Comparison of ENCODE assay signal across 17 mouse cellular contexts in the genomic region with DNA sequence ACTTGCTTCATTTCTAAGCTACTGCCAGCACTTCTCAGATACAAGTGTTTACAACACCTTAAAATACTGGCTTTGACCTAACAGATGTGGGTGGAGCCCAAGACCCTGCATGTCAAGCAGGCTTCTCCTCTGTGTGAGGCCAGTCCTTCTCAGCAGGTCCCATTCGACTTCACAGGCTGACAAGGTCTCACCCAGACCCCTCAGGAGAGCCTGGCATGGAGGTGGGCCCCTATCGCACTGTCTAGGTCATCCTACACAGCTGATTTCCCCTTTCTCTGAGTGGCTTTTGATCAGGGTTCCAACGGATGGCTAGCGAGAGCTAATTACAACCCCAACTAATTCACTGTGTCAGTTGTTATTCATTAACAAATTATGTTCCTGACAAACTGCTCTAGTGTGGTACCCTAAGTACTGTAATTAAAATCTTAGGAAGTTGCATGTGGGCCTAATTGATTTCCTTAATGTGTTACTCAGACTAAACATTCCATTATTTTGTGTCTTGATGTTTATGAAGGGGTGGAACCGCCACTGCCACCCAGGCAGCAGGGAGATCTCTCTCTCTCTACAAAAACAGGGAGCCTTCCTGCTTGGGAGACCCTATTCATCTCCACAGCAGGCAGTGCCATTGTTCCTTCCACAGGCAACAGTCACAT.
DNase-seq lines count a peak whose midpoint lies in the region; ATAC-seq and TF ChIP-seq lines count a peak whose summit lies in the region.
"Had no signal": no experiment of that assay in that cellular context is flagged by ENCODE, and none has a peak within 500 bp of the region (broad histone marks: within the 10 kb centered on the region; RNA-seq: fewer than 3 reads in every experiment).

No protein-coding gene starts in this region.

- WGBS in hindbrain, embryonic 13.5 days: 11% methylated on average over 5 of the region's 5 CpGs
- WGBS in hindbrain, postnatal 0 days: 16% methylated on average over 5 of the region's 5 CpGs
- WGBS in neural tube, embryonic 14.5 days: 7% methylated on average over 5 of the region's 5 CpGs
- WGBS in embryonic facial prominence, embryonic 14.5 days: 29% methylated on average over 5 of the region's 5 CpGs
- 55% methylated on average over 5 of the region's 5 CpGs for WGBS in liver, postnatal 0 days (ENCODE audit: insufficient replicate concordance)

- TF ChIP-seq CTCF in hindbrain, postnatal 0 days (IDR thresholded peaks at IDR 0.05; ENCODE audit: low read depth): no peak
- TF ChIP-seq CTCF in liver, postnatal 0 days (IDR thresholded peaks at IDR 0.05; ENCODE audit: low read depth): no peak

- no peaks in the 10 kb centered on the region for H3K9me3 ChIP-seq in hindbrain, embryonic 13.5 days
- H3K9me3 ChIP-seq in hindbrain, postnatal 0 days (ENCODE audit: low read length): no peaks in the 10 kb centered on the region
- no peaks in the 10 kb centered on the region for H3K9me3 ChIP-seq in neural tube, embryonic 14.5 days (ENCODE audit: control insufficient read depth, low read length)
- H3K9me3 ChIP-seq in embryonic facial prominence, embryonic 14.5 days (ENCODE audit: control insufficient read depth, low read length): no peaks in the 10 kb centered on the region
- no peaks in the 10 kb centered on the region for H3K9me3 ChIP-seq in liver, postnatal 0 days (ENCODE audit: low read length)
- H3K9me3 ChIP-seq: heart, embryonic 10.5 days; midbrain, embryonic 12.5 days had no signal

- no peak overlapping the region for H3K27ac ChIP-seq in hindbrain, embryonic 13.5 days
- no peak overlapping the region for H3K27ac ChIP-seq in hindbrain, postnatal 0 days
- H3K27ac ChIP-seq in neural tube, embryonic 14.5 days (ENCODE audit: low read depth, low read length): no peak overlapping the region
- no peak overlapping the region for H3K27ac ChIP-seq in embryonic facial prominence, embryonic 14.5 days (replicated peaks; ENCODE audit: low read depth, low read length)
- no peak overlapping the region for H3K27ac ChIP-seq in liver, postnatal 0 days (ENCODE audit: low read depth)
- H3K27ac ChIP-seq: heart, embryonic 10.5 days; midbrain, embryonic 12.5 days had no signal

- 0 out of 2 replicates have a peak, but pooled peaks have one; percentile 59 for ATAC-seq in hindbrain, embryonic 13.5 days (ENCODE audit: low FRiP score)
- ATAC-seq in hindbrain, postnatal 0 days: no peak
- ATAC-seq in neural tube, embryonic 14.5 days (ENCODE audit: low read depth): peak; percentile 34; the same call in 1 of the 2 replicates
- peak; percentile 50; the same call in 1 of the 2 replicates for ATAC-seq in embryonic facial prominence, embryonic 14.5 days (ENCODE audit: low read depth)
- ATAC-seq in liver, postnatal 0 days: no peak

- no peak overlapping the region for H3K9ac ChIP-seq in hindbrain, embryonic 13.5 days
- no peak overlapping the region for H3K9ac ChIP-seq in hindbrain, postnatal 0 days (replicated peaks; ENCODE audit: low read length)
- no peak overlapping the region for H3K9ac ChIP-seq in neural tube, embryonic 14.5 days (replicated peaks; ENCODE audit: low read depth, low read length)
- no peak overlapping the region for H3K9ac ChIP-seq in embryonic facial prominence, embryonic 14.5 days (ENCODE audit: low read depth, low read length)
- no peak overlapping the region for H3K9ac ChIP-seq in liver, postnatal 0 days (replicated peaks)
- H3K9ac ChIP-seq: midbrain, embryonic 12.5 days had no signal

- H3K4me3 ChIP-seq in hindbrain, embryonic 13.5 days: no peak overlapping the region
- no peak overlapping the region for H3K4me3 ChIP-seq in hindbrain, postnatal 0 days (ENCODE audit: low read length)
- H3K4me3 ChIP-seq in neural tube, embryonic 14.5 days (ENCODE audit: low read depth, low read length): no peak overlapping the region
- no peak overlapping the region for H3K4me3 ChIP-seq in embryonic facial prominence, embryonic 14.5 days (ENCODE audit: low read depth, low read length)
- H3K4me3 ChIP-seq in liver, postnatal 0 days (ENCODE audit: low read depth, low read length): no peak overlapping the region
- H3K4me3 ChIP-seq: heart, embryonic 10.5 days; midbrain, embryonic 12.5 days had no signal

- peaks cover 13% of the 10 kb centered on the region for H3K4me1 ChIP-seq in hindbrain, embryonic 13.5 days (replicated peaks)
- H3K4me1 ChIP-seq in hindbrain, postnatal 0 days (ENCODE audit: insufficient read depth, low read length): no peaks in the 10 kb centered on the region
- H3K4me1 ChIP-seq in neural tube, embryonic 14.5 days (ENCODE audit: control insufficient read depth, insufficient read depth, low read length): no peaks in the 10 kb centered on the region
- H3K4me1 ChIP-seq in embryonic facial prominence, embryonic 14.5 days (ENCODE audit: control insufficient read depth, insufficient read depth, low read length): no peaks in the 10 kb centered on the region
- H3K4me1 ChIP-seq in liver, postnatal 0 days (ENCODE audit: insufficient read depth): no peaks in the 10 kb centered on the region
- H3K4me1 ChIP-seq: midbrain, embryonic 12.5 days had no signal

- H3K4me2 ChIP-seq in hindbrain, embryonic 13.5 days: no peak overlapping the region
- H3K4me2 ChIP-seq in hindbrain, postnatal 0 days (ENCODE audit: low read depth, low read length): no peak overlapping the region
- no peak overlapping the region for H3K4me2 ChIP-seq in neural tube, embryonic 14.5 days (ENCODE audit: low read depth, low read length)
- H3K4me2 ChIP-seq in embryonic facial prominence, embryonic 14.5 days (ENCODE audit: low read depth, low read length): no peak overlapping the region
- no peak overlapping the region for H3K4me2 ChIP-seq in liver, postnatal 0 days (ENCODE audit: low read depth, low read length)
- H3K4me2 ChIP-seq: midbrain, embryonic 12.5 days had no signal

- TF ChIP-seq EP300 in liver, postnatal 0 days (IDR thresholded peaks at IDR 0.05; ENCODE audit: low read depth): no peak

- no peaks in the 10 kb centered on the region for H3K36me3 ChIP-seq in hindbrain, embryonic 13.5 days
- no peaks in the 10 kb centered on the region for H3K36me3 ChIP-seq in hindbrain, postnatal 0 days (ENCODE audit: insufficient read depth, low read length)
- no peaks in the 10 kb centered on the region for H3K36me3 ChIP-seq in neural tube, embryonic 14.5 days (ENCODE audit: control insufficient read depth, insufficient read depth, low read length)
- no peaks in the 10 kb centered on the region for H3K36me3 ChIP-seq in embryonic facial prominence, embryonic 14.5 days (ENCODE audit: control insufficient read depth, insufficient read depth, low read length)
- no peaks in the 10 kb centered on the region for H3K36me3 ChIP-seq in liver, postnatal 0 days (replicated peaks; ENCODE audit: insufficient read depth, low read length)
- H3K36me3 ChIP-seq: heart, embryonic 10.5 days; midbrain, embryonic 12.5 days had no signal

- DNase-seq in hindbrain, postnatal 0 days (ENCODE audit: low spot score): no peak
- no peak for DNase-seq in neural tube, embryonic 10.5 days (ENCODE audit: extremely low spot score, low spot score)
- no peak for DNase-seq in embryonic facial prominence, embryonic 14.5 days (ENCODE audit: low spot score)
- DNase-seq in liver, postnatal 0 days: no peak
- no peak for DNase-seq in frontal cortex, postnatal 14 days (ENCODE audit: low spot score in 2 of 2)
- DNase-seq: adrenal gland, postnatal 25 days; cerebellum, adult 9-10 months; kidney, adult 11 months; kidney, postnatal 36 days; layer of hippocampus, postnatal 36 days; lung, postnatal 14 days; thymus, adult 2 months; thymus, postnatal 4 days had no signal

- 0 out of 2 replicates have a peak, but pooled peaks cover 16% of the 10 kb centered on the region for H3K27me3 ChIP-seq in hindbrain, embryonic 13.5 days
- no peaks in the 10 kb centered on the region for H3K27me3 ChIP-seq in hindbrain, postnatal 0 days (ENCODE audit: insufficient read depth, low read length)
- no peaks in the 10 kb centered on the region for H3K27me3 ChIP-seq in neural tube, embryonic 14.5 days (ENCODE audit: control insufficient read depth, insufficient read depth, low read length)
- H3K27me3 ChIP-seq in embryonic facial prominence, embryonic 14.5 days (replicated peaks; ENCODE audit: control insufficient read depth, insufficient read depth, low read length): no peaks in the 10 kb centered on the region
- no peaks in the 10 kb centered on the region for H3K27me3 ChIP-seq in liver, postnatal 0 days (ENCODE audit: insufficient read depth, low read length)
- H3K27me3 ChIP-seq: midbrain, embryonic 12.5 days had no signal

Comparison
In these comparisons a context has a peak if more than half of its experiments do, and no peak if none do; other contexts are left out.
1. ATAC-seq: peak in hindbrain, embryonic 13.5 days (single experiment), neural tube, embryonic 14.5 days (single experiment) and embryonic facial prominence, embryonic 14.5 days (single experiment); none in hindbrain, postnatal 0 days (single experiment) and liver, postnatal 0 days (single experiment).